Mouse (Mus musculus): ENCODE measurements around the gene Rab19.

DNA sequence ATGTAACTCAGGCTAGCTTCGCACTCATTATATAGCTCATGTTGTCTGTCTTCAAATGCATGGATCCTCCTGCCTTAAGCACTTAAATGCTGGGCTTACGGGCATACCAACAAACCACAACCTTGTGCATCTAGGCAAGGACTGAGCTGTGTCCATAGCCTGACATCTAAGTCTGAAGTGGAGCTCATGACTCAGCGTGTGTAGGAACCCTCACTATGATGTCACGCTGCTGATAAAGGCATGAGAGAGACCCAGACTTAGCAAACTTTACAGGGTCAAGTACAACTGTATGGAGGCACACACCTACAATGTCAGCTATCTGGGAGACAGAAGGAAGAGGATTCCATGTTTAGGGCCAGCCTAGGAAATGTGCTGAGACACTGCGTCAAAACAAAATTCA is 25.5 kb downstream of the Rab19 start:
- TF ChIP-seq CTCF (IDR thresholded peaks at IDR 0.05; ENCODE audit: low read depth, low read length) = no peak
- no peak for TF ChIP-seq POLR2A (IDR thresholded peaks at IDR 0.05; ENCODE audit: insufficient read depth, low read length)

Data from ES-Bruce4 (cell line).